Mouse (Mus musculus): ENCODE results near the gene Sp1. TPM values are rescaled to one million over a fixed set of nuclear protein-coding genes. Genes with fewer than 3 reads are reported as not detected.

Gene Sp1
- 125 and 138 TPM in 2 replicates for total RNA-seq (2023)

GRCm38 (mm10) chr15:102405489-102406195, at the start of gene Sp1:
TSS of gene Sp1 (plus strand) at chr15:102406143.

DNA sequence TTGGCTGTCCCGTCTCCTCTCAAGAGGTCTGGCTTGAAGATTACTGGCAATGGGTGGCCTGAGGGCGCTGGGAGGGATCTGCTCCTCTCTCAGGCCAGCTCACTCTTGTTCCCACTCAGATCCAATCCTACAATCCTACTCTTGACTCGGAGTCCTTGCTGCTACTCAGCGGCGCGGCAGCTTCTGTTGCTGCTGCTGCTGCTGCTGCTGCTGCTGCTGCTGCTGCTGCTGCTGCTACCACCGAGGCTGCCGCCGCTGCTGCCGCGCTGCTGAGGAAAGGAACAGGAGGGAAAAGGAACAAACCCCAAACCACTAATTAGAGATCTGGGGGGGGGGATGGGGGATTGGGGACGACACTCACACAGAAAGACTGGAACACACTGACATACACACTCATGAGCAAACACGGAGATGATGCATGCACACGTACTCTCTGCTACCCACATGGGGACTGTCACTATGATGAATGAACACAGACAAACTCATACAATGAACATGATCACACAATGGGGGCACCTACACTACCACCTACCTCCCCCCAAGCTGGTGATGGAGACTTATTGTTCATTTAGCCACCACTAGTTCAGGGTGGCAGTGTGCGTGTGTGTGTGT, 39.1 kb upstream of the Sp1 start, which contains the start of gene Sp7:
Gene Sp7 (minus strand): TSS at position 450 of the 612 bp plus-strand sequence.

DNA sequence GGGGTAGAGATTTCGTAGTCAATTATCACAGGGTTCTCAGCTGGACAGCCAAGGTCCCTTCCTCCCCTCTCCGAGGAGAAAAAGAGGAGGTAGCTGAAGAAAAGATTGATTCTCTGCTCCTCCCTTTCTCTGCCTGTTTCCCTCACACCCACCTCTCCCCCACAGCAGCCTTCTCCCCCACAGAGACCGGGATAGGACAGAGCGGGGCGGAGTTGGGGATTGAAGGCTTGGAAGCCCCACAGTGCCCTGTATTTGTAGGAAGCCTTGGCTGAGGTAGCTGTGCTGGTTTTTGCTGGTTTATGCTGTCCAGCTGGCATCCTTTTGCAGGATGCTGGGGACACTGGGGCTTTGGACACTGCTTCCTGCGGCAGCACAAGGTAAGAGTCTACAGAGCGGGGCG, 39.2 kb downstream of the Sp1 start, which contains the start of gene Amhr2:
Gene Amhr2 (plus strand): TSS at position 222 of the 400 bp plus-strand sequence.

GRCm38 (mm10) chr15:102458904-102459317, 53.0 kb downstream of the Sp1 start, which contains the start of gene Prr13:
TSS of gene Prr13 (plus strand) at chr15:102459028.

GRCm38 (mm10) chr15:102470183-102470604, 64.3 kb downstream of the Sp1 start, which contains the start of gene Pcbp2:
TSS of gene Pcbp2 (plus strand) at chr15:102470539.

Other genes with a start within 250 kb of the Sp1 start
- 75.2 and 102 TPM in 2 replicates for gene Zfp740, start 202.9 kb upstream of the Sp1 start, total RNA-seq (2023)
- 21.5 and 30.3 TPM in 2 replicates for gene Csad, start 201.4 kb upstream of the Sp1 start, total RNA-seq (2023)
- gene Itgb7, start 174.2 kb upstream of the Sp1 start, total RNA-seq (2023) = 198 and 201 TPM in 2 replicates
- 32.5 and 34.1 TPM in 2 replicates for gene Rarg, start 148.6 kb upstream of the Sp1 start, total RNA-seq (2023)
- not detected in 2 replicates for gene Gm9918, start 135.6 kb upstream of the Sp1 start, total RNA-seq (2023)
- gene Mfsd5, start 126.7 kb upstream of the Sp1 start, total RNA-seq (2023) = 31.4 and 34.2 TPM in 2 replicates
- gene Espl1, start 109.9 kb upstream of the Sp1 start, total RNA-seq (2023) = 31.1 and 43.9 TPM in 2 replicates
- gene Pfdn5, start 80.0 kb upstream of the Sp1 start, total RNA-seq (2023) = 259 and 280 TPM in 2 replicates
- gene Myg1, start 74.4 kb upstream of the Sp1 start, total RNA-seq (2023) = 31.4 and 36.0 TPM in 2 replicates
- gene Aaas, start 55.4 kb upstream of the Sp1 start, total RNA-seq (2023) = 16.5 and 25.4 TPM in 2 replicates
- gene Sp7, start 39.0 kb upstream of the Sp1 start, total RNA-seq (2023) = 0.27 TPM in 1 of 2 replicates, not detected in the other
- gene Amhr2, start 39.2 kb downstream of the Sp1 start, total RNA-seq (2023) = 0.48 TPM in 1 of 2 replicates, not detected in the other
- gene Prr13, start 52.9 kb downstream of the Sp1 start, total RNA-seq (2023) = 422 and 441 TPM in 2 replicates
- gene Pcbp2, start 64.4 kb downstream of the Sp1 start, total RNA-seq (2023) = 501 and 530 TPM in 2 replicates
- gene Gm10337, start 97.6 kb downstream of the Sp1 start, total RNA-seq (2023) = 11.3 TPM in 1 of 2 replicates, not detected in the other
- 0.22 and 0.23 TPM in 2 replicates for gene Map3k12, start 110.9 kb downstream of the Sp1 start, total RNA-seq (2023)
- gene Tarbp2, start 112.0 kb downstream of the Sp1 start, total RNA-seq (2023) = 12.6 and 21.3 TPM in 2 replicates
- 3.7 and 6.9 TPM in 2 replicates for gene Npff, start 118.8 kb downstream of the Sp1 start, total RNA-seq (2023)
- 3.2 TPM in 1 of 2 replicates, not detected in the other for gene Gm28047, start 218.9 kb downstream of the Sp1 start, total RNA-seq (2023)
- 54.5 and 64.2 TPM in 2 replicates for gene Atf7, start 219.3 kb downstream of the Sp1 start, total RNA-seq (2023)